Mouse (Mus musculus): ENCODE measurements around the gene Foxn4. TPM values are rescaled to one million over a fixed set of nuclear protein-coding genes. Genes with fewer than 3 reads are reported as not detected.

Foxn4 gene
- not detected in 2 replicates for total RNA-seq (2023)

GRCm38 (mm10) chr5:114273693-114274402, at the start of gene Foxn4:
Gene Foxn4 (minus strand): TSS chr5:114273807.

GRCm38 (mm10) chr5:114288874-114289273, 15.3 kb upstream of the Foxn4 start, which contains the start of gene Myo1h:
Gene Myo1h (plus strand): TSS chr5:114289166.

Other genes starting within 250 kb of the Foxn4 start
- gene Usp30, start 208.3 kb downstream of the Foxn4 start, total RNA-seq (2023), result 7.0 and 14.4 TPM in 2 replicates
- not detected in 2 replicates for gene Svop, start 182.2 kb downstream of the Foxn4 start, total RNA-seq (2023)
- 2.0 TPM in 1 of 2 replicates, not detected in the other for gene Alkbh2, start 145.6 kb downstream of the Foxn4 start, total RNA-seq (2023)
- 3.7 and 4.6 TPM in 2 replicates for gene Ung, start 143.4 kb downstream of the Foxn4 start, total RNA-seq (2023)
- gene Acacb, start 127.3 kb downstream of the Foxn4 start, total RNA-seq (2023), result 2.4 and 3.6 TPM in 2 replicates
- gene Myo1h, start 15.4 kb upstream of the Foxn4 start, total RNA-seq (2023), result 1.4 and 3.4 TPM in 2 replicates
- gene Kctd10, start 106.7 kb upstream of the Foxn4 start, total RNA-seq (2023), result 127 and 154 TPM in 2 replicates
- gene Ube3b, start 106.8 kb upstream of the Foxn4 start, total RNA-seq (2023), result 51.0 and 52.4 TPM in 2 replicates
- gene Mmab, start 170.3 kb upstream of the Foxn4 start, total RNA-seq (2023), result 2.0 and 2.4 TPM in 2 replicates
- gene Mvk, start 170.5 kb upstream of the Foxn4 start, total RNA-seq (2023), result 7.4 and 8.3 TPM in 2 replicates

Measured in neutrophil, adult 65 days (primary cell).